In the genomic region with DNA sequence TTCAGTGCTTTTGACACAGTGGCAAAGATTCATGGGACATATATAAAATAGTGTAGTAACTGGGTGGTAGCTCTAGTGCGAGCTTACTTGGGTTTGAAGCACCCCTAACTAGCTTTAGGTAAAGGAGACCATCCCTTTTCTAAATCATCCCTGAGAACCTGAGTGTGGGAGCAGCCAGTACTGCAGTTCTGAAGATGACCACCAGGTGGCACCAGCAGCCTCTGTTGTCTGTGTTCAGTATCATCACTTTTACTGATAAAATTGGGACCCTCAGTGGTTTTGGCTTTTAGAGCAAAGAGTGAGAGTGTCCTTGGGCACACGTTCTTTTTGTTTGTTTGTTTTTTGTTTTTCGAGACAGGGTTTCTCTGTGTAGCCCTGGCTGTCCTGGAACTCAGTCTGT, we compare ENCODE assay signal across 9 mouse cellular contexts. TPM values are rescaled to one million over a fixed set of nuclear protein-coding genes. Genes with fewer than 3 reads are reported as not detected.
DNase-seq lines count a peak whose midpoint lies in the region; ATAC-seq and TF ChIP-seq lines count a peak whose summit lies in the region.
"Had no signal": no experiment of that assay in that cellular context is flagged by ENCODE, and none has a peak within 500 bp of the region (broad histone marks: within the 10 kb centered on the region; RNA-seq: fewer than 3 reads in every experiment).

No protein-coding gene starts in this region.

- no peak overlapping the region for H3K4me3 ChIP-seq in midbrain, embryonic 10.5 days
- H3K4me3 ChIP-seq in midbrain, embryonic 16.5 days (ENCODE audit: low read depth, low read length) = no peak overlapping the region
- H3K4me3 ChIP-seq in lung, adult 2 months (replicated peaks; ENCODE audit: extremely low read depth, low read depth, low read length) = no peak overlapping the region

- ATAC-seq in midbrain, embryonic 16.5 days = no peak

- H3K9me3 ChIP-seq in midbrain, embryonic 10.5 days (replicated peaks) = no peaks in the 10 kb centered on the region
- no peaks in the 10 kb centered on the region for H3K9me3 ChIP-seq in midbrain, embryonic 16.5 days (replicated peaks; ENCODE audit: control insufficient read depth, low read length, poor library complexity, severe bottlenecking)
- H3K9me3 ChIP-seq: embryonic facial prominence, embryonic 13.5 days had no signal

- peaks cover 21% of the 10 kb centered on the region for H3K4me1 ChIP-seq in midbrain, embryonic 10.5 days
- peaks cover 21% of the 10 kb centered on the region for H3K4me1 ChIP-seq in midbrain, embryonic 16.5 days (ENCODE audit: control insufficient read depth, insufficient read depth, low read length)
- H3K4me1 ChIP-seq in lung, adult 2 months (ENCODE audit: control insufficient read depth, insufficient read depth, low read length) = peaks cover 6% of the 10 kb centered on the region; the same call in 1 of the 2 replicates

- no peak for TF ChIP-seq POLR2A in lung, adult 2 months (IDR thresholded peaks at IDR 0.05; ENCODE audit: borderline replicate concordance, extremely low read depth, low read depth, low read length)

- H3K4me2 ChIP-seq in midbrain, embryonic 16.5 days (ENCODE audit: low read length) = no peak overlapping the region; the same call in 1 of the 2 replicates

- peak; percentile 83 for DNase-seq in midbrain, embryonic 10.5 days (ENCODE audit: low spot score)
- peak; percentile 93 to 96 for DNase-seq in cerebellum, postnatal 14 days
- DNase-seq in gastrocnemius, postnatal 36 days = peak; percentile 73 to 75
- peak; percentile 77 to 93 for DNase-seq in kidney, postnatal 36 days
- DNase-seq in lung, adult 2 months = peak; percentile 81
- peak; percentile 69 for DNase-seq in ovary, postnatal 10 days (ENCODE audit: low spot score)
- peak; percentile 89 for DNase-seq in thymus, postnatal 14 days

- no peaks in the 10 kb centered on the region for H3K27me3 ChIP-seq in midbrain, embryonic 10.5 days (ENCODE audit: low read depth, poor library complexity, severe bottlenecking)
- H3K27me3 ChIP-seq in midbrain, embryonic 16.5 days (ENCODE audit: control insufficient read depth, insufficient read depth, low read depth, low read length) = no peaks in the 10 kb centered on the region
- H3K27me3 ChIP-seq: embryonic facial prominence, embryonic 13.5 days had no signal

- no peak overlapping the region for H3K27ac ChIP-seq in midbrain, embryonic 10.5 days (replicated peaks)
- no peak overlapping the region for H3K27ac ChIP-seq in midbrain, embryonic 16.5 days (ENCODE audit: low read length)
- H3K27ac ChIP-seq: embryonic facial prominence, embryonic 13.5 days had no signal

- peak; percentile 91 for TF ChIP-seq CTCF in lung, adult 2 months (IDR thresholded peaks at IDR 0.05; ENCODE audit: insufficient read depth, low read length)

- peaks cover 48% of the 10 kb centered on the region for H3K36me3 ChIP-seq in midbrain, embryonic 10.5 days
- peaks cover 13% of the 10 kb centered on the region for H3K36me3 ChIP-seq in midbrain, embryonic 16.5 days (ENCODE audit: control insufficient read depth, insufficient read depth, low read length)

- WGBS in midbrain, embryonic 10.5 days = 23% methylated on average over 3 of the region's 3 CpGs
- 8% methylated on average over 3 of the region's 3 CpGs for WGBS in midbrain, embryonic 16.5 days
- WGBS in lung, adult 2 months = 4% methylated on average over 3 of the region's 3 CpGs

- intact Hi-C loops in gastrocnemius, postnatal 36 days (cut with DNase I) = loop anchor here (5.0 kb wide), 1 partner anchor 126 kb away; a partner anchor contains a TSS

- no peak overlapping the region for H3K9ac ChIP-seq in midbrain, embryonic 16.5 days (ENCODE audit: low read depth, low read length)

RNA-seq across cellular contexts. Expression of a gene that starts 1.9 kb away (rescaled TPM):
- 30.5 and 37.6 TPM in 2 replicates for polyA plus RNA-seq in midbrain, embryonic 10.5 days (2016; fragmentation: Nextera tagmentation; extraction: Ambion mirVana)
- polyA plus RNA-seq in midbrain, embryonic 16.5 days (2015; fragmentation: Nextera tagmentation; extraction: Ambion mirVana) = 42.7 and 46.1 TPM in 2 replicates
- 1 to 10 TPM; 4.3 to 6.5 TPM for total RNA-seq in gastrocnemius, postnatal 36 days (2021)
- 21.2 TPM in 2 replicates for polyA plus RNA-seq in lung, adult 2 months (2012; rRNA removed)

RNA-seq across cellular contexts. Expression of a gene that starts 21.2 kb away (rescaled TPM):
- 59.1 and 60.8 TPM in 2 replicates for polyA plus RNA-seq in midbrain, embryonic 10.5 days (2016; fragmentation: Nextera tagmentation; extraction: Ambion mirVana)
- polyA plus RNA-seq in midbrain, embryonic 16.5 days (2015; fragmentation: Nextera tagmentation; extraction: Ambion mirVana) = 102 and 112 TPM in 2 replicates
- 1 to 10 TPM; 8.2 TPM for total RNA-seq in gastrocnemius, postnatal 36 days (2021)
- polyA plus RNA-seq in lung, adult 2 months (2012; rRNA removed) = 16.3 and 25.3 TPM in 2 replicates

RNA-seq across cellular contexts. Expression of a gene that starts 28.1 kb away (rescaled TPM):
- polyA plus RNA-seq in midbrain, embryonic 10.5 days (2016; fragmentation: Nextera tagmentation; extraction: Ambion mirVana) = 114 and 126 TPM in 2 replicates
- polyA plus RNA-seq in midbrain, embryonic 16.5 days (2015; fragmentation: Nextera tagmentation; extraction: Ambion mirVana) = 109 and 117 TPM in 2 replicates
- total RNA-seq in gastrocnemius, postnatal 36 days (2021) = 10 to 100 TPM; 61.4 to 63.3 TPM
- polyA plus RNA-seq in lung, adult 2 months (2012; rRNA removed) = 59.3 and 81.6 TPM in 2 replicates

RNA-seq across cellular contexts. Expression of a gene that starts 30.7 kb away (rescaled TPM):
- polyA plus RNA-seq in midbrain, embryonic 10.5 days (2016; fragmentation: Nextera tagmentation; extraction: Ambion mirVana) = 56.7 and 63.1 TPM in 2 replicates
- 48.3 and 56.3 TPM in 2 replicates for polyA plus RNA-seq in midbrain, embryonic 16.5 days (2015; fragmentation: Nextera tagmentation; extraction: Ambion mirVana)
- 10 to 100 TPM in 1 of 2 experiments, 1 to 10 TPM in 1; 9.6 to 13.4 TPM for total RNA-seq in gastrocnemius, postnatal 36 days (2021)
- polyA plus RNA-seq in lung, adult 2 months (2012; rRNA removed) = 142 and 151 TPM in 2 replicates

RNA-seq across cellular contexts. Expression of a gene that starts 33.2 kb away (rescaled TPM):
- 37.3 and 41.4 TPM in 2 replicates for polyA plus RNA-seq in midbrain, embryonic 10.5 days (2016; fragmentation: Nextera tagmentation; extraction: Ambion mirVana)
- polyA plus RNA-seq in midbrain, embryonic 16.5 days (2015; fragmentation: Nextera tagmentation; extraction: Ambion mirVana) = 25.7 and 28.3 TPM in 2 replicates
- 10 to 100 TPM; 17.7 to 19.8 TPM for total RNA-seq in gastrocnemius, postnatal 36 days (2021)
- 9.9 and 15.8 TPM in 2 replicates for polyA plus RNA-seq in lung, adult 2 months (2012; rRNA removed)
